Mouse (Mus musculus): ENCODE measurements at regions not wholly inside any gene's neighbourhood (a gene's known extent, or its start where the extent isn't known, plus 50 kb on each side); places are given as distances from the start of the nearest gene placed in this dataset.

GRCm38 (mm10) chr2:103893805-103894204 is 64.0 kb upstream of the Lmo2 start:
- no peak for DNase-seq

GRCm38 (mm10) chr2:103894981-103895676 is 62.7 kb upstream of the Lmo2 start:
- peak in 1 of 2 experiments; percentile 44 for DNase-seq

GRCm38 (mm10) chr2:103896160-103896559 is 61.6 kb upstream of the Lmo2 start:
- DNase-seq = peak in 1 of 2 experiments; percentile 40

GRCm38 (mm10) chr2:103896814-103897213 is 61.0 kb upstream of the Lmo2 start:
- DNase-seq = no peak

- DNase-seq = peak in 1 of 2 experiments; percentile 44
Measured at GRCm38 (mm10) chr2:103899713-103900112, 58.1 kb upstream of the Lmo2 start.

- DNase-seq = peak; percentile 56 to 77
Measured at GRCm38 (mm10) chr2:103900384-103900783, 57.4 kb upstream of the Lmo2 start.

GRCm38 (mm10) chr2:103901457-103901856 is 56.3 kb upstream of the Lmo2 start:
- DNase-seq = peak; percentile 53 to 74

GRCm38 (mm10) chr2:103902777-103903176 is 55.0 kb upstream of the Lmo2 start:
- no peak for DNase-seq

GRCm38 (mm10) chr2:103905681-103906080 is 52.1 kb upstream of the Lmo2 start:
- DNase-seq = no peak

- no peak for DNase-seq
Measured at GRCm38 (mm10) chr2:103906581-103907184, 51.1 kb upstream of the Lmo2 start.

Data from kidney, postnatal 25 days (tissue).